Mouse (Mus musculus) embryonic facial prominence, embryonic 12.5 days (tissue): ENCODE measurements at regions not wholly inside any gene's neighbourhood (a gene's known extent, or its start where the extent isn't known, plus 50 kb on each side); places are given as distances from the start of the nearest gene placed in this dataset.
"Not testable (repeated sequence)": the region's sequence is repeated elsewhere in the genome, so short reads cannot be mapped to it uniquely, and the experiment has no call there.

ENCODE experiments used
- ATAC-seq: fragments of 200-750 bp; cut with Nextera tagmentation; 2 replicates; pipeline ENCODE4 v1.8.0; 2017; ENCODE audit not compliant: insufficient number of reproducible peaks, insufficient read depth, low FRiP score, low TSS enrichment
- H3K27ac ChIP-seq: fragments of 300-500 bp; sonication (generic); 2 replicates; pipeline ENCODE4 v1.5.1; 2016; ENCODE audit warnings: mild to moderate bottlenecking
- H3K27me3 ChIP-seq: fragments of 300-500 bp; sonication (generic); 2 replicates; pipeline ENCODE4 v1.6.1; 2016; ENCODE audit warnings: mild to moderate bottlenecking, moderate library complexity
- H3K36me3 ChIP-seq: fragments of 300-500 bp; sonication (generic); 2 replicates; pipeline ENCODE4 v1.6.1; 2016; ENCODE audit warnings: mild to moderate bottlenecking
- H3K4me1 ChIP-seq: fragments of 300-500 bp; sonication (generic); 2 replicates; pipeline ENCODE4 v1.6.1; 2016
- H3K4me2 ChIP-seq: fragments of 300-500 bp; sonication (generic); replicated peaks from 2 replicates; pipeline ENCODE4 v1.6.1; 2016; ENCODE audit warnings: mild to moderate bottlenecking, moderate library complexity
- H3K4me3 ChIP-seq: fragments of 300-500 bp; sonication (generic); 2 replicates; pipeline ENCODE4 v1.5.1; 2016; ENCODE audit warnings: mild to moderate bottlenecking
- H3K9ac ChIP-seq: fragments of 300-500 bp; sonication (generic); 2 replicates; pipeline ENCODE4 v1.6.1; 2016; ENCODE audit warnings: mild to moderate bottlenecking, moderate library complexity
- H3K9me3 ChIP-seq: fragments of 300-500 bp; sonication (generic); 2 replicates; pipeline ENCODE4 v1.6.1; 2016; ENCODE audit warnings: mild to moderate bottlenecking, moderate library complexity
- WGBS: fragments of 180-500 bp; shearing (Covaris S2); methylation state at CpG from one replicate; pipeline ENCODE4 v1.1.7; 2016; 5-methylcytosine and 5-hydroxymethylcytosine counted together

DNA sequence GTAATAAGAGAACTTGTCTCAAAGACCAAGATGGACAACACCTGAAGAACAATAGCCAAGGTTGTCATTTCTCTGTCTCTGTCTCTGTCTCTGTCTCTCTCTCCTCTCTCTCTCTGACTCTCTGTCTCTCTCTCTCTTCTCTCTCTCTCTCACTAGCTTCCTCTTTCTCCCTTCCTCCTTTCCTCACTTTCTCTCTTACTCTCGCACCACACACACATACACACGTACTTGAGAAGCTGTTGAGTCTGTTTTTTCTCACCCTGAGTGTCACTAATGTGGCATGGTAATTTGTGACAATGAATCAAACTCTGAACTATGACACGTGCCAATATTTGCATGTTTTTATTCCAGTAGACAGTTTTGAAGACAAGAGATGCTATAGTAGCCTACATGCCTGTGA lies 333.1 kb upstream of the B3galt2 start:
- Histone ChIP-seq H3K27me3 (no peaks in the 10 kb centered on the region), H3K4me3 (no peak overlapping the region), H3K36me3 (no peaks in the 10 kb centered on the region), H3K27ac (no peak overlapping the region), H3K9ac (no peak overlapping the region), H3K4me2 (no peak overlapping the region), H3K4me1 (no peaks in the 10 kb centered on the region), H3K9me3 (no peaks in the 10 kb centered on the region)
- 73% methylated on average over 3 of the region's 3 CpGs for WGBS
- ATAC-seq: no peak

- Histone ChIP-seq H3K9ac (no peak overlapping the region), H3K4me2 (no peak overlapping the region), H3K27ac (no peak overlapping the region), H3K4me3 (no peak overlapping the region), H3K36me3 (no peaks in the 10 kb centered on the region), H3K27me3 (no peaks in the 10 kb centered on the region), H3K9me3 (no peaks in the 10 kb centered on the region), H3K4me1 (no peaks in the 10 kb centered on the region)
- WGBS: 88% methylated on average over 12 of the region's 12 CpGs
- ATAC-seq: no peak
Observed at GRCm38 (mm10) chr1:143318381-143318780, 322.1 kb upstream of the B3galt2 start.

- WGBS: 91% methylated on average over 7 of the region's 7 CpGs
- ATAC-seq: no peak
Observed at GRCm38 (mm10) chr1:143319568-143319967, 320.9 kb upstream of the B3galt2 start.

GRCm38 (mm10) chr1:143351388-143351787 lies 289.1 kb upstream of the B3galt2 start:
- 53% methylated on average over 1 of the region's 1 CpGs for WGBS
- no peaks in the 10 kb centered on the region for H3K27me3 ChIP-seq
- ATAC-seq: no peak
- H3K9ac ChIP-seq: no peak overlapping the region
- no peak overlapping the region for H3K4me3 ChIP-seq
- no peaks in the 10 kb centered on the region for H3K9me3 ChIP-seq
- no peak overlapping the region for H3K4me2 ChIP-seq
- H3K36me3 ChIP-seq: no peaks in the 10 kb centered on the region
- no peaks in the 10 kb centered on the region for H3K4me1 ChIP-seq
- H3K27ac ChIP-seq: no peak overlapping the region

More at GRCm38 (mm10) chr1:143319568-143319967, 320.9 kb upstream of the B3galt2 start:
- Histone ChIP-seq H3K27me3 (no peaks in the 10 kb centered on the region), H3K4me2 (no peak overlapping the region), H3K27ac (no peak overlapping the region), H3K4me3 (no peak overlapping the region), H3K9ac (no peak overlapping the region), H3K4me1 (no peaks in the 10 kb centered on the region), H3K36me3 (no peaks in the 10 kb centered on the region), H3K9me3 (no peaks in the 10 kb centered on the region)

DNA sequence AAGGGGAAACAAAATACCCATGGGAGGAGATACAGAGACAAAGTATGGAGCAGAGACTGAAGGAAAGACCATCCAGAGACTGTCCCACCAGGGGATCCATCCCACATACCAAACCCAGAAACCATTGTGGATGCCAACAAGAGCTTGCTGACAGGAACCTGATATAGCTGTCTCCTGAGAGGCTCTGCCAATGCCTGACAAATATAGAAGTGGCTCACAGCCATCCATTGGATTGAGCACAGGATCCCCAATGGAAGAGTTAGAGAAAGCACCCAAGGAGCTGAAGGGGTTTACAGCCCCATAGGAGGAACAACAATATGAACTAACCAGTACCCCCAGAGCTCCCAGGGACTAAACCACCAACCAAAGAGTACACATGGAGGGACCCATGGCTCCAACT lies 280.2 kb upstream of the B3galt2 start:
- not testable (repeated sequence) for ATAC-seq, H3K4me1 ChIP-seq, H3K36me3 ChIP-seq, H3K27ac ChIP-seq, H3K27me3 ChIP-seq, H3K9ac ChIP-seq, H3K9me3 ChIP-seq, H3K4me2 ChIP-seq, H3K4me3 ChIP-seq

GRCm38 (mm10) chr1:143391851-143392250 lies 248.6 kb upstream of the B3galt2 start:
- no peaks in the 10 kb centered on the region for H3K27me3 ChIP-seq
- no peaks in the 10 kb centered on the region for H3K9me3 ChIP-seq
- no peaks in the 10 kb centered on the region for H3K4me1 ChIP-seq
- no peak overlapping the region for H3K4me2 ChIP-seq
- no peak overlapping the region for H3K27ac ChIP-seq
- no peaks in the 10 kb centered on the region for H3K36me3 ChIP-seq
- WGBS: 74% methylated on average over 4 of the region's 4 CpGs
- ATAC-seq: no peak
- H3K9ac ChIP-seq: no peak overlapping the region
- no peak overlapping the region for H3K4me3 ChIP-seq
